Mouse (Mus musculus) frontal cortex, adult 2 months (tissue): ENCODE data around the gene 4921507P07Rik. TPM values are rescaled to one million over a fixed set of nuclear protein-coding genes. Genes with fewer than 3 reads are reported as not detected.

Experiments used
- polyA plus RNA-seq: library from polyadenylated mRNA; depleted of rRNA; stranded (reverse); fragments of >200 nt; gene quantifications from 2 replicates; pipeline ENCODE4 v1.2.3, GENCODE M21; 2012; rRNA removed

4921507P07Rik gene
- polyA plus RNA-seq, 1 experiment: 0.78 TPM

Other genes with a start within 250 kb of the 4921507P07Rik start
- 23.6 and 25.9 TPM in 2 replicates for gene Osbpl3, start 140.4 kb downstream of the 4921507P07Rik start, polyA plus RNA-seq
- 68.8 and 69.5 TPM in 2 replicates for gene Cycs, start 30.1 kb downstream of the 4921507P07Rik start, polyA plus RNA-seq
- gene Npvf, start 57.8 kb upstream of the 4921507P07Rik start, polyA plus RNA-seq: 0.16 TPM in 1 of 2 replicates, not detected in the other